Mouse (Mus musculus) forebrain, embryonic 15.5 days (tissue): ENCODE data around the gene Rgs12. TPM values are rescaled to one million over a fixed set of nuclear protein-coding genes. Genes with fewer than 3 reads are reported as not detected.

Experiments used
- ATAC-seq: fragments of 200-750 bp; cut with Nextera tagmentation; replicated peaks from 2 replicates; pipeline ENCODE4 v1.8.0; 2017; ENCODE audit warnings: mild to moderate bottlenecking, moderate TSS enrichment, moderate library complexity
- H3K27ac ChIP-seq: fragments of 300-500 bp; sonication (generic); replicated peaks from 2 replicates; pipeline ENCODE4 v1.5.1; 2015; ENCODE audit warnings: mild to moderate bottlenecking, inconsistent platforms
- H3K27me3 ChIP-seq: fragments of 300-500 bp; sonication (generic); 2 replicates; pipeline ENCODE4 v1.6.1; 2015; ENCODE audit warnings: inconsistent platforms
- H3K36me3 ChIP-seq: fragments of 300-500 bp; sonication (generic); 2 replicates; pipeline ENCODE4 v1.6.1; 2015; ENCODE audit warnings: mild to moderate bottlenecking, inconsistent platforms
- H3K4me1 ChIP-seq: fragments of 300-500 bp; sonication (generic); 2 replicates; pipeline ENCODE4 v1.6.1; 2015; ENCODE audit warnings: inconsistent platforms
- H3K4me2 ChIP-seq: fragments of 300-500 bp; sonication (generic); replicated peaks from 2 replicates; pipeline ENCODE4 v1.6.1; 2015; ENCODE audit warnings: mild to moderate bottlenecking, inconsistent platforms
- H3K4me3 ChIP-seq: fragments of 300-500 bp; sonication (generic); 2 replicates; pipeline ENCODE4 v1.5.1; 2015; ENCODE audit warnings: mild to moderate bottlenecking, inconsistent platforms
- H3K9ac ChIP-seq: fragments of 300-500 bp; sonication (generic); replicated peaks from 2 replicates; pipeline ENCODE4 v1.6.1; 2015; ENCODE audit warnings: mild to moderate bottlenecking, inconsistent platforms
- H3K9me3 ChIP-seq: fragments of 300-500 bp; sonication (generic); 2 replicates; pipeline ENCODE4 v1.6.1; 2016; ENCODE audit warnings: inconsistent platforms
- WGBS: fragments of 180-500 bp; shearing (Covaris S2); methylation state at CpG from one replicate; pipeline ENCODE4 v1.1.7; 2015; ENCODE audit warnings: mixed read lengths; 5-methylcytosine and 5-hydroxymethylcytosine counted together
- microRNA-seq: library from miRNA; unstranded; fragments of <30 nt; microRNA quantifications from one replicate; pipeline ENCODE4, GENCODE M21; 2016
- polyA plus RNA-seq: library from polyadenylated mRNA; unstranded; fragments of >200 nt; fragmentation: Nextera tagmentation; extraction: Ambion mirVana; gene quantifications from 2 replicates; pipeline ENCODE4 v1.2.1, GENCODE M21; 2015

The Rgs12 gene
- polyA plus RNA-seq, 1 experiment from 2014 or later = 64.7 TPM

- WGBS = 74% methylated on average over 9 of the region's 9 CpGs
- Histone ChIP-seq H3K9ac (no peak overlapping the region), H3K4me3 (no peak overlapping the region), H3K4me2 (no peak overlapping the region), H3K4me1 (peaks cover 11% of the 10 kb centered on the region), H3K36me3 (no peaks in the 10 kb centered on the region; the same call in 1 of the 2 replicates), H3K9me3 (no peaks in the 10 kb centered on the region), H3K27ac (no peak overlapping the region), H3K27me3 (0 out of 2 replicates have a peak, but pooled peaks cover 1% of the 10 kb centered on the region)
- no peak for ATAC-seq
Observed at GRCm38 (mm10) chr5:35073992-35074391, 124.7 kb downstream of the Rgs12 start.

- no peaks in the 10 kb centered on the region; the same call in 1 of the 2 replicates for H3K36me3 ChIP-seq
- 0 out of 2 replicates have a peak, but pooled peaks cover 3% of the 10 kb centered on the region for H3K27me3 ChIP-seq
- no peak overlapping the region for H3K9ac ChIP-seq
- no peak for ATAC-seq
- H3K27ac ChIP-seq = no peak overlapping the region
- H3K9me3 ChIP-seq = no peaks in the 10 kb centered on the region
- peaks cover 2% of the 10 kb centered on the region; the same call in 1 of the 2 replicates for H3K4me1 ChIP-seq
- no peak overlapping the region for H3K4me2 ChIP-seq
- WGBS = 97% methylated on average over 1 of the region's 1 CpGs
- H3K4me3 ChIP-seq = no peak overlapping the region
Observed at GRCm38 (mm10) chr5:35076369-35076768, 127.1 kb downstream of the Rgs12 start.

- Histone ChIP-seq H3K4me1 (no peaks in the 10 kb centered on the region), H3K9ac (no peak overlapping the region), H3K4me3 (no peak overlapping the region), H3K27me3 (0 out of 2 replicates have a peak, but pooled peaks cover 3% of the 10 kb centered on the region), H3K9me3 (no peaks in the 10 kb centered on the region), H3K27ac (no peak overlapping the region), H3K4me2 (no peak overlapping the region), H3K36me3 (no peaks in the 10 kb centered on the region; the same call in 1 of the 2 replicates)
- 28% methylated on average over 18 of the region's 18 CpGs for WGBS
- no peak for ATAC-seq
Observed at GRCm38 (mm10) chr5:35079101-35079500, 129.9 kb downstream of the Rgs12 start.

- Histone ChIP-seq H3K9ac (no peak overlapping the region), H3K27ac (no peak overlapping the region)
- no peak for ATAC-seq
Observed at GRCm38 (mm10) chr5:35084913-35085312, 135.7 kb downstream of the Rgs12 start.

GRCm38 (mm10) chr5:35088785-35089613, 139.8 kb downstream of the Rgs12 start:
- Histone ChIP-seq H3K36me3 (peaks cover 27% of the 10 kb centered on the region), H3K4me2 (no peak overlapping the region), H3K9me3 (no peaks in the 10 kb centered on the region), H3K27ac (no peak overlapping the region), H3K9ac (no peak overlapping the region), H3K4me1 (no peaks in the 10 kb centered on the region), H3K27me3 (no peaks in the 10 kb centered on the region), H3K4me3 (no peak overlapping the region)
- ATAC-seq = no peak
- 68% methylated on average over 9 of the region's 9 CpGs for WGBS

More at GRCm38 (mm10) chr5:35084913-35085312, 135.7 kb downstream of the Rgs12 start:
- no peak overlapping the region for H3K4me3 ChIP-seq
- 73% methylated on average over 3 of the region's 3 CpGs for WGBS
- H3K9me3 ChIP-seq = no peaks in the 10 kb centered on the region
- no peaks in the 10 kb centered on the region for H3K27me3 ChIP-seq
- H3K4me2 ChIP-seq = no peak overlapping the region
- H3K36me3 ChIP-seq = no peaks in the 10 kb centered on the region
- no peaks in the 10 kb centered on the region for H3K4me1 ChIP-seq

Small RNA genes lying within 50 kb of the gene (microRNA-seq; reads per million reads assigned to microRNA genes)
- 6.8 reads per million, percentile 22 among the genes with 10 or more reads in this experiment for gene Mir3097

Other genes starting within 250 kb of the Rgs12 start
- gene Htt, start 187.7 kb upstream of the Rgs12 start, polyA plus RNA-seq = 13.6 and 14.3 TPM in 2 replicates
- 5.6 and 5.8 TPM in 2 replicates for gene Msantd1, start 41.4 kb upstream of the Rgs12 start, polyA plus RNA-seq
- gene Hgfac, start 92.1 kb downstream of the Rgs12 start, polyA plus RNA-seq = 0.69 and 0.75 TPM in 2 replicates
- gene Dok7, start 107.3 kb downstream of the Rgs12 start, polyA plus RNA-seq = 7.2 and 7.9 TPM in 2 replicates
- gene Lrpap1, start 156.3 kb downstream of the Rgs12 start, polyA plus RNA-seq = 146 and 152 TPM in 2 replicates